Mouse (Mus musculus) heart, postnatal 0 days (tissue): ENCODE measurements around the gene Bag2.

ENCODE experiments used
- CTCF ChIP-seq: IDR thresholded peaks from 2 replicates; pipeline ENCODE4 v1.5.1; 2016; ENCODE audit warnings: antibody characterized with exemption, control low read depth, low read depth
- EP300 ChIP-seq: IDR thresholded peaks from 2 replicates; pipeline ENCODE4 v1.6.1; 2016; ENCODE audit warnings: antibody characterized with exemption, low read depth

GRCm38 (mm10) chr1:33757491-33758041, at the start of gene Bag2:
- no peak for TF ChIP-seq CTCF
- TF ChIP-seq EP300 = no peak
